Mouse (Mus musculus) forebrain, embryonic 15.5 days (tissue): ENCODE data around the gene 4933414I15Rik. TPM values are rescaled to one million over a fixed set of nuclear protein-coding genes. Genes with fewer than 3 reads are reported as not detected.

Experiments used
- ATAC-seq: fragments of 200-750 bp; cut with Nextera tagmentation; replicated peaks from 2 replicates; pipeline ENCODE4 v1.8.0; 2017; ENCODE audit warnings: mild to moderate bottlenecking, moderate TSS enrichment, moderate library complexity
- H3K27ac ChIP-seq: fragments of 300-500 bp; sonication (generic); replicated peaks from 2 replicates; pipeline ENCODE4 v1.5.1; 2015; ENCODE audit warnings: mild to moderate bottlenecking, inconsistent platforms
- H3K27me3 ChIP-seq: fragments of 300-500 bp; sonication (generic); 2 replicates; pipeline ENCODE4 v1.6.1; 2015; ENCODE audit warnings: inconsistent platforms
- H3K36me3 ChIP-seq: fragments of 300-500 bp; sonication (generic); 2 replicates; pipeline ENCODE4 v1.6.1; 2015; ENCODE audit warnings: mild to moderate bottlenecking, inconsistent platforms
- H3K4me1 ChIP-seq: fragments of 300-500 bp; sonication (generic); 2 replicates; pipeline ENCODE4 v1.6.1; 2015; ENCODE audit warnings: inconsistent platforms
- H3K4me2 ChIP-seq: fragments of 300-500 bp; sonication (generic); replicated peaks from 2 replicates; pipeline ENCODE4 v1.6.1; 2015; ENCODE audit warnings: mild to moderate bottlenecking, inconsistent platforms
- H3K4me3 ChIP-seq: fragments of 300-500 bp; sonication (generic); 2 replicates; pipeline ENCODE4 v1.5.1; 2015; ENCODE audit warnings: mild to moderate bottlenecking, inconsistent platforms
- H3K9ac ChIP-seq: fragments of 300-500 bp; sonication (generic); replicated peaks from 2 replicates; pipeline ENCODE4 v1.6.1; 2015; ENCODE audit warnings: mild to moderate bottlenecking, inconsistent platforms
- H3K9me3 ChIP-seq: fragments of 300-500 bp; sonication (generic); 2 replicates; pipeline ENCODE4 v1.6.1; 2016; ENCODE audit warnings: inconsistent platforms
- WGBS: fragments of 180-500 bp; shearing (Covaris S2); methylation state at CpG from one replicate; pipeline ENCODE4 v1.1.7; 2015; ENCODE audit warnings: mixed read lengths; 5-methylcytosine and 5-hydroxymethylcytosine counted together
- polyA plus RNA-seq: library from polyadenylated mRNA; unstranded; fragments of >200 nt; fragmentation: Nextera tagmentation; extraction: Ambion mirVana; gene quantifications from 2 replicates; pipeline ENCODE4 v1.2.1, GENCODE M21; 2015

The 4933414I15Rik gene
- polyA plus RNA-seq, 1 experiment from 2014 or later: not detected

GRCm38 (mm10) chr11:50931021-50931420 lies 12.5 kb downstream of the 4933414I15Rik start:
- Histone ChIP-seq H3K4me3 (peak overlapping the region; percentile 83), H3K9ac (peak overlapping the region; percentile 85), H3K4me1 (peaks cover 9% of the 10 kb centered on the region; the same call in 1 of the 2 replicates), H3K9me3 (no peaks in the 10 kb centered on the region), H3K27me3 (no peaks in the 10 kb centered on the region), H3K36me3 (no peaks in the 10 kb centered on the region), H3K4me2 (peak overlapping the region; percentile 82), H3K27ac (peak overlapping the region; percentile 74)
- WGBS: under 1% methylated on average over 16 of the region's 16 CpGs
- peak; percentile 80 for ATAC-seq

- Histone ChIP-seq H3K9ac (peak overlapping the region; percentile 85), H3K9me3 (no peaks in the 10 kb centered on the region), H3K27ac (peak overlapping the region; percentile 74), H3K4me3 (peak overlapping the region; percentile 83), H3K36me3 (no peaks in the 10 kb centered on the region), H3K4me2 (peak overlapping the region; percentile 82), H3K4me1 (peaks cover 9% of the 10 kb centered on the region; the same call in 1 of the 2 replicates), H3K27me3 (no peaks in the 10 kb centered on the region)
- 33% methylated on average over 14 of the region's 14 CpGs for WGBS
- ATAC-seq: no peak
Observed at GRCm38 (mm10) chr11:50930469-50931014, 13.0 kb downstream of the 4933414I15Rik start.

- H3K4me3 ChIP-seq: peak within 1 kb of the TSS; percentile 97
- peaks cover 13% of the 10 kb centered on the region for H3K9me3 ChIP-seq
- peak within 1 kb of the TSS; percentile 90 for H3K27ac ChIP-seq
- 0% methylated on average over 47 of the region's 47 CpGs for WGBS
- H3K27me3 ChIP-seq: no peaks in the 10 kb centered on the region
- peak within 1 kb of the TSS; percentile 42 for H3K4me2 ChIP-seq
- peak; percentile 99 for ATAC-seq
- peaks cover 13% of the 10 kb centered on the region for H3K4me1 ChIP-seq
- H3K9ac ChIP-seq: peak within 1 kb of the TSS; percentile 99
- H3K36me3 ChIP-seq: peaks cover 36% of the 10 kb centered on the region
Observed at GRCm38 (mm10) chr11:50915671-50916320, 27.8 kb downstream of the 4933414I15Rik start, which contains the start of gene Zfp2. Gene Zfp2 (minus strand): TSS chr11:50916165.

GRCm38 (mm10) chr11:50914461-50914860 lies 29.1 kb downstream of the 4933414I15Rik start:
- peaks cover 13% of the 10 kb centered on the region for H3K4me1 ChIP-seq
- no peak overlapping the region for H3K9ac ChIP-seq
- peaks cover 26% of the 10 kb centered on the region for H3K9me3 ChIP-seq
- WGBS: 91% methylated on average over 3 of the region's 3 CpGs
- H3K27ac ChIP-seq: no peak overlapping the region
- no peak overlapping the region; the same call in 1 of the 2 replicates for H3K4me3 ChIP-seq
- H3K36me3 ChIP-seq: peaks cover 49% of the 10 kb centered on the region
- H3K27me3 ChIP-seq: no peaks in the 10 kb centered on the region
- H3K4me2 ChIP-seq: no peak overlapping the region
- no peak for ATAC-seq

GRCm38 (mm10) chr11:50913301-50913700 lies 30.3 kb downstream of the 4933414I15Rik start:
- H3K4me3 ChIP-seq: no peak overlapping the region
- no peaks in the 10 kb centered on the region for H3K27me3 ChIP-seq
- no peak for ATAC-seq
- H3K36me3 ChIP-seq: peaks cover 61% of the 10 kb centered on the region
- WGBS: 96% methylated on average over 1 of the region's 1 CpGs
- no peak overlapping the region for H3K27ac ChIP-seq
- H3K9me3 ChIP-seq: peaks cover 28% of the 10 kb centered on the region
- no peak overlapping the region for H3K9ac ChIP-seq
- H3K4me1 ChIP-seq: peaks cover 13% of the 10 kb centered on the region
- H3K4me2 ChIP-seq: no peak overlapping the region

- no peak for ATAC-seq
- no peak overlapping the region for H3K4me3 ChIP-seq
- H3K4me1 ChIP-seq: no peaks in the 10 kb centered on the region
- H3K9ac ChIP-seq: no peak overlapping the region
- peaks cover 64% of the 10 kb centered on the region for H3K9me3 ChIP-seq
- H3K27me3 ChIP-seq: no peaks in the 10 kb centered on the region
- no peak overlapping the region for H3K27ac ChIP-seq
- peaks cover 98% of the 10 kb centered on the region for H3K36me3 ChIP-seq
- 89% methylated on average over 5 of the region's 5 CpGs for WGBS
- no peak overlapping the region for H3K4me2 ChIP-seq
Observed at GRCm38 (mm10) chr11:50908136-50908535, 35.4 kb downstream of the 4933414I15Rik start.

GRCm38 (mm10) chr11:50897359-50897758 lies 46.2 kb downstream of the 4933414I15Rik start:
- Histone ChIP-seq H3K36me3 (peaks cover 65% of the 10 kb centered on the region), H3K4me2 (no peak overlapping the region), H3K4me1 (no peaks in the 10 kb centered on the region), H3K27me3 (no peaks in the 10 kb centered on the region), H3K27ac (no peak overlapping the region), H3K9me3 (peaks cover 62% of the 10 kb centered on the region), H3K4me3 (no peak overlapping the region), H3K9ac (no peak overlapping the region)
- ATAC-seq: no peak
- WGBS: 83% methylated on average over 1 of the region's 1 CpGs

GRCm38 (mm10) chr11:50892441-50892840 lies 51.1 kb downstream of the 4933414I15Rik start:
- WGBS: 55% methylated on average over 2 of the region's 2 CpGs
- ATAC-seq: no peak
- Histone ChIP-seq H3K9ac (no peak overlapping the region), H3K27ac (no peak overlapping the region), H3K4me1 (no peaks in the 10 kb centered on the region), H3K27me3 (no peaks in the 10 kb centered on the region), H3K4me3 (no peak overlapping the region), H3K4me2 (no peak overlapping the region), H3K9me3 (peaks cover 17% of the 10 kb centered on the region), H3K36me3 (peaks cover 17% of the 10 kb centered on the region; the same call in 1 of the 2 replicates)

Other genes starting within 250 kb of the 4933414I15Rik start
- gene Zfp354c, start 116.0 kb downstream of the 4933414I15Rik start, polyA plus RNA-seq: 62.6 and 65.0 TPM in 2 replicates
- gene Zfp879, start 102.2 kb downstream of the 4933414I15Rik start, polyA plus RNA-seq: 2.1 and 2.5 TPM in 2 replicates
- gene Grm6, start 93.1 kb downstream of the 4933414I15Rik start, polyA plus RNA-seq: not detected in 2 replicates
- 15.5 and 15.9 TPM in 2 replicates for gene Zfp454, start 56.1 kb downstream of the 4933414I15Rik start, polyA plus RNA-seq
- gene Zfp2, start 27.6 kb downstream of the 4933414I15Rik start, polyA plus RNA-seq: 49.4 and 53.6 TPM in 2 replicates
- 3.6 and 3.7 TPM in 2 replicates for gene Zfp354b, start 12.1 kb downstream of the 4933414I15Rik start, polyA plus RNA-seq
- gene Prop1, start 10.0 kb upstream of the 4933414I15Rik start, polyA plus RNA-seq: not detected in 2 replicates
- not detected in 2 replicates for gene Olfr1378, start 22.8 kb upstream of the 4933414I15Rik start, polyA plus RNA-seq
- not detected in 2 replicates for gene Olfr1377, start 38.2 kb upstream of the 4933414I15Rik start, polyA plus RNA-seq
- not detected in 2 replicates for gene Olfr51, start 59.8 kb upstream of the 4933414I15Rik start, polyA plus RNA-seq
- gene Olfr54, start 70.5 kb upstream of the 4933414I15Rik start, polyA plus RNA-seq: not detected in 2 replicates
- gene Olfr1375, start 104.3 kb upstream of the 4933414I15Rik start, polyA plus RNA-seq: not detected in 2 replicates
- 12.3 and 12.5 TPM in 2 replicates for gene Zfp354a, start 115.5 kb upstream of the 4933414I15Rik start, polyA plus RNA-seq